Mouse (Mus musculus) cerebellum, adult 2 months (tissue): ENCODE data around the gene Bbox1.

Source experiments
- CTCF ChIP-seq: fragments of 200-500 bp; IDR thresholded peaks from 2 replicates; pipeline ENCODE4 v1.5.1; 2011; ENCODE audit warnings: low read depth, mild to moderate bottlenecking, control low read depth, low read length, moderate library complexity, borderline replicate concordance; ENCODE audit not compliant: insufficient read depth
- POLR2A ChIP-seq: fragments of 200-500 bp; IDR thresholded peaks from 2 replicates; pipeline ENCODE4 v1.6.1; 2011; ENCODE audit warnings: low read length, control low read depth, borderline replicate concordance; ENCODE audit not compliant: insufficient read depth

DNA sequence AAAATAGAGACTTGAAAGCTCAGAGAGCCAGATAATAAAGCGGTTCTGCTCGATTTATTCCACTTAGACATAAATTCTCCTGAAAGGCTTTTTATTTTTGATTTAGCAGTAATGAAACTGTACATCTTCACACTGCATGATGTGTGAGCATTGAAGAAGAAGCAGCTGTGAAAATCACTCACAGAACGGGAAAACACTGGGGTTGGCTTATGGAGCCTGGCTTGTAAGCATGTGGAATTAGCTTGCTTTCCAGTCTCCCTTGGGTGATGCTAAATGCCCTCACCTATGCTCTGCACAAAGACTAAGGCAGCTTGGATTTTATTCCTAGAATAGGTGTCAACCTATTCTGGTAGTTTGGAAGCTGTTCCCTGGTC, 98.7 kb downstream of the Bbox1 start:
- TF ChIP-seq POLR2A (no peak), CTCF (no peak)
